Mouse (Mus musculus): ENCODE measurements around the gene Clstn1.

DNA sequence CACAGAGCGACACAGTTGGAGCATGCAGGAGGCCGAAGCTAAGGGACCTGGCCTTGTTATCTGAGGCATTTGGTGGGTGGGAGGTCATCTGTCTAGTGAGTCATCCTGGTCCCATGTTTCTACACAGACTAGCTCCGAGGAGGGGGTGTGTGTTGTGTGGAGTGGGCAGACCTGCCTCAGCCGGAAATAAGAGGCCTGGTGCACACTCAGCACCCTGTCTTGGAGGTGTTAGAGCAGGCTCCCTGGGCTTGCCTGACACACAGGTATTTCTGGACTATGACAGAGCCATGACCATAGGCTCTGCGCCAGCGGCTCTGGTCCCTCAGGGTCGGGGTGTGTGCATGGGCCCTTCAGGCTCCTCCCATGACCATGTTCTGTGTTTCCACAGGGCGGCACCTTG lies 46.8 kb upstream of the Clstn1 start:
- TF ChIP-seq CTCF (IDR thresholded peaks at IDR 0.05; ENCODE audit: borderline replicate concordance, insufficient read depth, low read depth, low read length) (no peak), POLR2A (IDR thresholded peaks at IDR 0.05; ENCODE audit: borderline replicate concordance, insufficient read depth, low read length) (no peak)

Measured in cerebellum, adult 2 months (tissue).